Mouse (Mus musculus) olfactory bulb, adult 2 months (tissue): ENCODE measurements around the gene Pnpla7.

Source experiments
- CTCF ChIP-seq: fragments of 200-500 bp; IDR thresholded peaks from 2 replicates; pipeline ENCODE4 v1.5.1; 2012; ENCODE audit warnings: low read depth, mild to moderate bottlenecking, low read length, moderate library complexity; ENCODE audit not compliant: insufficient read depth
- POLR2A ChIP-seq: fragments of 200-500 bp; IDR thresholded peaks from 2 replicates; pipeline ENCODE4 v1.6.1; 2012; ENCODE audit warnings: mild to moderate bottlenecking, low read depth, low read length, moderate library complexity; ENCODE audit not compliant: insufficient read depth

- TF ChIP-seq POLR2A, result no peak
- no peak for TF ChIP-seq CTCF
Observed at GRCm38 (mm10) chr2:25085571-25085970, 109.7 kb downstream of the Pnpla7 start.
